Mouse (Mus musculus): ENCODE data around the gene Vwce.

GRCm38 (mm10) chr19:10702125-10702524, 68.1 kb downstream of the Vwce start:
- TF ChIP-seq CTCF (IDR thresholded peaks at IDR 0.05; ENCODE audit: extremely low read depth, insufficient read length, insufficient replicate concordance, low read depth, low read length) (no peak), POLR2A (IDR thresholded peaks at IDR 0.05; ENCODE audit: low read depth, low read length) (no peak)
